Mouse (Mus musculus) cerebellum, adult 2 months (tissue): ENCODE data around the gene Cyb5r4.

Source experiments
- CTCF ChIP-seq: fragments of 200-500 bp; IDR thresholded peaks from 2 replicates; pipeline ENCODE4 v1.5.1; 2011; ENCODE audit warnings: low read depth, mild to moderate bottlenecking, control low read depth, low read length, moderate library complexity, borderline replicate concordance; ENCODE audit not compliant: insufficient read depth
- POLR2A ChIP-seq: fragments of 200-500 bp; IDR thresholded peaks from 2 replicates; pipeline ENCODE4 v1.6.1; 2011; ENCODE audit warnings: low read length, control low read depth, borderline replicate concordance; ENCODE audit not compliant: insufficient read depth

DNA sequence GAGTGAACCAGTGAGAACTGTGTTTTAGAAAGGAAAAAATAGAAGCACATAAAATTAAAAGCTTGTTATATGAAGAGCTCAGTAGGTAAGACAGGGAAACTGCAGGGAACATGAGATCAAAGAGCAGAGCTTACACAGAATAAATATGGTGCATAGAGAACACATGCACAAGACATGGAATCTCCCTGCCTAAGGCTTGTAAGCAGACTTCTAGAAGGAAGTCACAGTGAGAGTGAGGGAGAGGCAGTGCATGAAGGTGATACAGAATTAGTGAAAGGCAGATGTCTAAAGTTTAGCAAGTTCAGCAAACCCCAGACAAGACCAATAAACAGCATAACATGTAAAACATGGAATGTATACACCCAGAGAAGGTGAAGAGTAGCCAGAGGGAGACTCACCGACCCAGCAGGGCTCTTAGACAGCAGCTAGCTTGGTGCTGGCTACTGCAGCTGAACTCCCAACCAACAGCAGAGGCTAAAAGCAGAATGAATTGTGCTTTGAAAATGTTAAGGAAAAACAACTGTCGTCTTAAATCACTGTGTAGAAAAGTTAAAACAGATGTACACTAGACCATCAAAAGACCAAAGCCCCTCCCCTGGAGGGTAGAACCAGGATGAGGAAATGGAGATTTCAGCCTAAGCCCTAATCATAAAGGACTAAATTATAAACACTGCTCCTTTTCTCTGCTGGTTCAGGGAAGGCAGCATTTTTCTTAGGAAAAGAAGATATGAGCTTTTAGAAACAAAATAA, 13.2 kb downstream of the Cyb5r4 start:
- TF ChIP-seq POLR2A, result no peak
- TF ChIP-seq CTCF, result no peak
